Mouse (Mus musculus): ENCODE data around the gene Myg1. TPM values are rescaled to one million over a fixed set of nuclear protein-coding genes. Genes with fewer than 3 reads are reported as not detected.

Myg1 gene
- polyA plus RNA-seq, 1 experiment, result 43.6 TPM

- no peak overlapping the region for H3K4me3 ChIP-seq (replicated peaks; ENCODE audit: control insufficient read depth, low read depth, low read length)
- WGBS, result 2% methylated on average over 10 of the region's 10 CpGs
- no peak overlapping the region for H3K27ac ChIP-seq (ENCODE audit: control insufficient read depth, insufficient read depth, low read depth, low read length, poor library complexity)
- peaks cover 3% of the 10 kb centered on the region; the same call in 1 of the 2 replicates for H3K4me1 ChIP-seq (ENCODE audit: control insufficient read depth, insufficient read depth, low read length)
- TF ChIP-seq CTCF (IDR thresholded peaks at IDR 0.05; ENCODE audit: control insufficient read depth, insufficient read depth, low read length) (no peak), POLR2A (IDR thresholded peaks at IDR 0.05; ENCODE audit: borderline replicate concordance, control insufficient read depth, low read depth, low read length) (no peak)
Observed at GRCm38 (mm10) chr15:102377810-102378262, 46.3 kb downstream of the Myg1 start.

- Histone ChIP-seq H3K4me1 (ENCODE audit: control insufficient read depth, insufficient read depth, low read length) (peaks cover 2% of the 10 kb centered on the region; the same call in 1 of the 2 replicates), H3K27ac (ENCODE audit: control insufficient read depth, insufficient read depth, low read depth, low read length, poor library complexity) (no peak overlapping the region), H3K4me3 (replicated peaks; ENCODE audit: control insufficient read depth, low read depth, low read length) (no peak overlapping the region)
- WGBS, result 2% methylated on average over 7 of the region's 7 CpGs
- peak; percentile 98 for TF ChIP-seq CTCF (IDR thresholded peaks at IDR 0.05; ENCODE audit: control insufficient read depth, insufficient read depth, low read length)
- TF ChIP-seq POLR2A (IDR thresholded peaks at IDR 0.05; ENCODE audit: borderline replicate concordance, control insufficient read depth, low read depth, low read length), result no peak
Observed at GRCm38 (mm10) chr15:102381575-102381974, 50.1 kb downstream of the Myg1 start.

GRCm38 (mm10) chr15:102383671-102384070 lies 52.2 kb downstream of the Myg1 start:
- WGBS, result 56% methylated on average over 6 of the region's 6 CpGs
- no peak overlapping the region for H3K4me3 ChIP-seq (replicated peaks; ENCODE audit: control insufficient read depth, low read depth, low read length)
- no peak overlapping the region for H3K27ac ChIP-seq (ENCODE audit: control insufficient read depth, insufficient read depth, low read depth, low read length, poor library complexity)
- no peaks in the 10 kb centered on the region; the same call in 1 of the 2 replicates for H3K4me1 ChIP-seq (ENCODE audit: control insufficient read depth, insufficient read depth, low read length)
- TF ChIP-seq POLR2A (IDR thresholded peaks at IDR 0.05; ENCODE audit: borderline replicate concordance, control insufficient read depth, low read depth, low read length) (no peak), CTCF (IDR thresholded peaks at IDR 0.05; ENCODE audit: control insufficient read depth, insufficient read depth, low read length) (no peak)

GRCm38 (mm10) chr15:102386640-102387039 lies 55.1 kb downstream of the Myg1 start:
- WGBS, result 33% methylated on average over 9 of the region's 9 CpGs
- H3K4me1 ChIP-seq (ENCODE audit: control insufficient read depth, insufficient read depth, low read length), result no peaks in the 10 kb centered on the region; the same call in 1 of the 2 replicates
- H3K4me3 ChIP-seq (replicated peaks; ENCODE audit: control insufficient read depth, low read depth, low read length), result no peak overlapping the region
- TF ChIP-seq POLR2A (IDR thresholded peaks at IDR 0.05; ENCODE audit: borderline replicate concordance, control insufficient read depth, low read depth, low read length), result no peak
- TF ChIP-seq CTCF (IDR thresholded peaks at IDR 0.05; ENCODE audit: control insufficient read depth, insufficient read depth, low read length), result no peak
- no peak overlapping the region for H3K27ac ChIP-seq (ENCODE audit: control insufficient read depth, insufficient read depth, low read depth, low read length, poor library complexity)

Other genes starting within 250 kb of the Myg1 start
- 20.3 and 26.7 TPM in 2 replicates for gene Tns2, start 231.3 kb upstream of the Myg1 start, polyA plus RNA-seq (2011; ENCODE audit: insufficient read depth, insufficient read length, low replicate concordance, missing spikeins)
- 7.9 and 23.0 TPM in 2 replicates for gene Spryd3, start 195.5 kb upstream of the Myg1 start, polyA plus RNA-seq (2011; ENCODE audit: insufficient read depth, insufficient read length, low replicate concordance, missing spikeins)
- not detected in 2 replicates for gene Igfbp6, start 187.3 kb upstream of the Myg1 start, polyA plus RNA-seq (2011; ENCODE audit: insufficient read depth, insufficient read length, low replicate concordance, missing spikeins)
- 1.2 and 2.7 TPM in 2 replicates for gene Soat2, start 181.2 kb upstream of the Myg1 start, polyA plus RNA-seq (2011; ENCODE audit: insufficient read depth, insufficient read length, low replicate concordance, missing spikeins)
- 22.8 and 34.5 TPM in 2 replicates for gene Zfp740, start 128.5 kb upstream of the Myg1 start, polyA plus RNA-seq (2011; ENCODE audit: insufficient read depth, insufficient read length, low replicate concordance, missing spikeins)
- 13.6 and 18.5 TPM in 2 replicates for gene Csad, start 127.0 kb upstream of the Myg1 start, polyA plus RNA-seq (2011; ENCODE audit: insufficient read depth, insufficient read length, low replicate concordance, missing spikeins)
- gene Itgb7, start 99.8 kb upstream of the Myg1 start, polyA plus RNA-seq (2011; ENCODE audit: insufficient read depth, insufficient read length, low replicate concordance, missing spikeins), result 39.1 and 140 TPM in 2 replicates
- gene Rarg, start 74.2 kb upstream of the Myg1 start, polyA plus RNA-seq (2011; ENCODE audit: insufficient read depth, insufficient read length, low replicate concordance, missing spikeins), result 17.1 and 36.3 TPM in 2 replicates
- gene Gm9918, start 61.1 kb upstream of the Myg1 start, polyA plus RNA-seq (2011; ENCODE audit: insufficient read depth, insufficient read length, low replicate concordance, missing spikeins), result not detected in 2 replicates
- 10.5 and 13.5 TPM in 2 replicates for gene Mfsd5, start 52.3 kb upstream of the Myg1 start, polyA plus RNA-seq (2011; ENCODE audit: insufficient read depth, insufficient read length, low replicate concordance, missing spikeins)
- gene Espl1, start 35.4 kb upstream of the Myg1 start, polyA plus RNA-seq (2011; ENCODE audit: insufficient read depth, insufficient read length, low replicate concordance, missing spikeins), result 22.9 and 39.8 TPM in 2 replicates
- 352 and 432 TPM in 2 replicates for gene Pfdn5, start 5.6 kb upstream of the Myg1 start, polyA plus RNA-seq (2011; ENCODE audit: insufficient read depth, insufficient read length, low replicate concordance, missing spikeins)
- gene Aaas, start 19.1 kb downstream of the Myg1 start, polyA plus RNA-seq (2011; ENCODE audit: insufficient read depth, insufficient read length, low replicate concordance, missing spikeins), result 56.6 and 97.9 TPM in 2 replicates
- 3.2 and 3.5 TPM in 2 replicates for gene Sp7, start 35.5 kb downstream of the Myg1 start, polyA plus RNA-seq (2011; ENCODE audit: insufficient read depth, insufficient read length, low replicate concordance, missing spikeins)
- 13.8 and 35.2 TPM in 2 replicates for gene Sp1, start 74.4 kb downstream of the Myg1 start, polyA plus RNA-seq (2011; ENCODE audit: insufficient read depth, insufficient read length, low replicate concordance, missing spikeins)
- gene Amhr2, start 113.7 kb downstream of the Myg1 start, polyA plus RNA-seq (2011; ENCODE audit: insufficient read depth, insufficient read length, low replicate concordance, missing spikeins), result 4.8 TPM in 1 of 2 replicates, not detected in the other
- gene Prr13, start 127.3 kb downstream of the Myg1 start, polyA plus RNA-seq (2011; ENCODE audit: insufficient read depth, insufficient read length, low replicate concordance, missing spikeins), result 125 and 251 TPM in 2 replicates
- 210 and 264 TPM in 2 replicates for gene Pcbp2, start 138.8 kb downstream of the Myg1 start, polyA plus RNA-seq (2011; ENCODE audit: insufficient read depth, insufficient read length, low replicate concordance, missing spikeins)
- not detected in 2 replicates for gene Gm10337, start 172.0 kb downstream of the Myg1 start, polyA plus RNA-seq (2011; ENCODE audit: insufficient read depth, insufficient read length, low replicate concordance, missing spikeins)
- gene Map3k12, start 185.4 kb downstream of the Myg1 start, polyA plus RNA-seq (2011; ENCODE audit: insufficient read depth, insufficient read length, low replicate concordance, missing spikeins), result 2.2 and 3.1 TPM in 2 replicates
- 38.4 and 67.5 TPM in 2 replicates for gene Tarbp2, start 186.5 kb downstream of the Myg1 start, polyA plus RNA-seq (2011; ENCODE audit: insufficient read depth, insufficient read length, low replicate concordance, missing spikeins)
- 16.0 and 32.7 TPM in 2 replicates for gene Npff, start 193.2 kb downstream of the Myg1 start, polyA plus RNA-seq (2011; ENCODE audit: insufficient read depth, insufficient read length, low replicate concordance, missing spikeins)